Mouse (Mus musculus): ENCODE results near the gene Nucb2. TPM values are rescaled to one million over a fixed set of nuclear protein-coding genes. Genes with fewer than 3 reads are reported as not detected.

Gene Nucb2
- 4.0 TPM for polyA plus RNA-seq (2017; shearing (Covaris generic))

DNA sequence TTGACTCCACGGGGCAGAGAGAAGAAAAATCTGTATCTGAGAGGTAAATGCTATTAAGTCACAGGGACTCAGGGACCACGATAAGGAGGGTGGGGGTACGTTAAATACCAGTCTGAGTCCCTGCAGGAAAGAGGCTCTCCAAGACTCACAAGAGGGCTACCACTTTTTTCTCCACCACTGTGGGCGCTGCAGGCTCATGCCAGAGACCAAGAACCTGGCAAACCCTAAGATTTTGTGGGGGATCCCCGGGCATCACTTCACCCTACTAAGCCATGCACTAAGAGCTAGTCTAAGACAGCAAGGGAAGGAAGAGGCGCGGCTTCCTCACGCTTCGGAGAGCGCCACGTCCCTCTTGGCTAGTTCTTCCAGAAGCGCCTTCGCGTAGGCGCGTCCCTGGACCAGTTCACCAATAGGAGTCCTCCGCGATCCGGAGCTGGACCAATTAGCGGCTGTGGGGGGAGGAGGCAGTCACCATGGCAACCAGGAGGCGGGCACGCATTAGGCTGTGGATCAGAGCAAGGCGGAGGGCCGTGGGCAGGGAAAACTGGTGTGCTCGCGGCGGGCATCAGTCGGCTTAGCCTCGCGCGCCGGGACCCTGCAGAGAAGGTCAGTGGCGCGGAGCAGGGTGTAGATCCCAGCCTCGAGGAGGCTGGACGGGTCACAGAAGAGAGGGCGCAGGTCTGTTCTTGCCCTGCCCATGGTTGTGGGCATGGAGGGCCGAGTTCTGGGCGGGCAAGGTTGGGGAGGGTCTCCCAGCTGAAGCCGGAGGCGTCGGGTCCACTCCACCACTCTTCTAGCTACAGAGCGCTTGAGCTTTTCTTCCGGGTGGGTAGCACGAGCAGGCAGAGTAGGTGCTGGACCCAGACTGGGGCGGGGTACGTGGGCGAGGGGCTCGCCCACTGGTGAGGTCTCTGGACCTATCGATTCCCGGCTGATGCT, at the start of gene Nucb2:
Nucb2 (plus strand) TSS at position 491 of the 939 bp plus-strand sequence.

Other genes with a start within 250 kb of the Nucb2 start
- 17.6 TPM for gene Plekha7, start 196.0 kb upstream of the Nucb2 start, polyA plus RNA-seq (2017; shearing (Covaris generic))
- gene Rps13, start 170.2 kb upstream of the Nucb2 start, polyA plus RNA-seq (2017; shearing (Covaris generic)) = 802 TPM
- gene Pik3c2a, start 60.9 kb upstream of the Nucb2 start, polyA plus RNA-seq (2017; shearing (Covaris generic)) = 33.9 TPM

Data from effector memory CD4-positive, alpha-beta T cell, adult 5 months (primary cell).